Mouse (Mus musculus): ENCODE measurements around the gene Pir.

DNA sequence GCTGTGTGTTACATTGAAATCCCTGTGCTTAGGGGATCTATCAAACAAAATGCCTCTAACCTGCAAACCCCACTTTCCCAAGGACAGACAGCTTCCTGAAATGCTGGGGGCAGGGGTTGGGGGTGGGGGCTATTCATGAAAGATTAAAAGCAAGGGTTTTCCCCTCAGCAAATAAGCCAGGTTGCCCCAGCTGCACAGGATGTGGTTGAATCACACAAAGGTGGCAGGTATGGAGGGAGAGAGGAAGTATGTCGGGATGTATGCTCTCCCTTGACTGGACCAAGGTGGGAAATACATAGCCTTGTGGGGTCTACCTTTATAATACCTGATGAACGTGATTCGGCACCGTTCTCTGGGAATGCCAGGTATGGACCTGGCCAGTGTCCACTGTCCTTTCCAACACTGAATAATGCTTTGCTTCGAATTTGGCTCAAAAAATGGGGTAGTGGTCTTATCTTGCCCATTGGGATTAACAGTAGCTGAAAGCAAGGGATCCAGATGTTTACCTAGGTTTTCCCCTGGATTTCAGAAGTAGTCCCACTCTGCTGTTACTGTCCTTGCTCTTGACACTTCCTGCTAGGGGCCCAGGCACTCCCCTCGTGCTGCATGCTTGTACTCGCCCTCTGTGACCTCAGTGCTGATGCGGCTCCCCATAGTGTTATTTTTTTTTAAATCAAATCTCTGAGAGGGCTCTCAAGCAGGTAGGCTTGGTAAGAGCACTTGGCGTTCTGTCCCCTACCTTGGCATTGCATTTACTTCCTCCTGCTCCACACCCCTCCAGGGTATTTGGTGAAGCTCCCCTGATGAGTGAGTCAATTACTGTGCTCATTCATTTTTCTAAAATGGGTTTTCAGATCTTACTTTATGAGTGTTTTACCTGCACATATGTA is 137.2 kb downstream of the Pir start:
- TF ChIP-seq POLR2A (IDR thresholded peaks at IDR 0.05; ENCODE audit: insufficient read depth, low read depth, low read length) (no peak), CTCF (IDR thresholded peaks at IDR 0.05; ENCODE audit: insufficient read depth, low read depth, low read length) (no peak)
